Mouse (Mus musculus) lung, postnatal 0 days (tissue): ENCODE measurements at regions not wholly inside any gene's neighbourhood (a gene's known extent, or its start where the extent isn't known, plus 50 kb on each side); places are given as distances from the start of the nearest gene placed in this dataset.

Experiments
- CTCF ChIP-seq: IDR thresholded peaks from 2 replicates; pipeline ENCODE4 v1.5.1; 2016; ENCODE audit warnings: antibody characterized with exemption, mild to moderate bottlenecking
- EP300 ChIP-seq: IDR thresholded peaks from 2 replicates; pipeline ENCODE4 v1.6.1; 2016; ENCODE audit warnings: antibody characterized with exemption, mild to moderate bottlenecking, control low read depth

DNA sequence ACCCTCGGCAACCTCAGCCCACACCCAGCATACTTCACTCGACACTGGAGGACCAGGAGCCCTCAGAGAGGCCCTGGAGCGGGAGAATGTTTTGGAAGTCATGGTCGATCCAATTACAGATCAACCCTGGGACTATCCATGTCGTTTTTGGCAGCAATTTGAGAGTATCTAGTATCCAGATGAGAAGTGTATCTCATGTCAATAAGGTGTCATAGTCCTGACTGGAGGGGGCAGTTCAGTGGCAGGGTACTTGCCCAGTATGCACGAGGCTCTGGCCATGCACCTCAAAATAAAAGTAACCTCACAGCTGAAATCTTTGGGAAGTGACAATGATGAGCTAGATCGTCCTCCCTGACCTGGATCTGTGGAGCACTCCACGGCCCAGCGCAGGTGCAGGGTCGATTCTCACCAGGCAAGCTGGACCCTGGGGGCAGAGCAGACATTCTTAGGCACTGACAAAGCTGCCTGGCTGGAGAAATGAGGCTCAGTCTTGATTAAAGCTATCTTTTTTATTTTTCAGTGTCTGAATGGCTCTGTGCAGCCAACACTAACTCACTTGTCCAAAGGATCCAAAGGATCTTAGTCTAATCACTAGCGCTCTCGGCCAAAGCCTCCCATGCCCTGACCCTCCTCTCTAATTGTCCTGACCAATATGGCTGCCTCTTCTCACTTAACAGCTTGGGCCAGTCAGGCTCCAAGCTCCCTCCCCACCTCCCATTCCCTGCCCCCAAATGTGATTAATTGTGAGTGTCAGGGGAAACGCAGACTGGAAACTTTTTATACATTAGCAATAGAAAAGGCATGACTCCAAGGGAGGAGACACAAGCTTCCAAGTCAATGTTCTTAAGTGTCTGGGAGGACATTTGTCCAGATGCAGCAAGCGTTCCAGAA lies 146.0 kb downstream of the Mtx3 start:
- TF ChIP-seq EP300 (no peak), CTCF (no peak)
